Mouse (Mus musculus) lung, postnatal 0 days (tissue): ENCODE results near the gene Defb5. TPM values are rescaled to one million over a fixed set of nuclear protein-coding genes. Genes with fewer than 3 reads are reported as not detected.

ENCODE experiments used
- polyA plus RNA-seq: library from polyadenylated mRNA; unstranded; fragments of >200 nt; fragmentation: Nextera tagmentation; extraction: Ambion mirVana; gene quantifications from 2 replicates; pipeline ENCODE4 v1.2.1, GENCODE M21; 2015

The Defb5 gene
- polyA plus RNA-seq, 1 experiment from 2014 or later: not detected

Other genes starting within 250 kb of the Defb5 start
- not detected in 2 replicates for gene Defb38, start 221.0 kb upstream of the Defb5 start, polyA plus RNA-seq
- gene Defb39, start 182.8 kb upstream of the Defb5 start, polyA plus RNA-seq: not detected in 2 replicates
- not detected in 2 replicates for gene Defb12, start 132.7 kb upstream of the Defb5 start, polyA plus RNA-seq
- gene Defb34, start 123.8 kb upstream of the Defb5 start, polyA plus RNA-seq: not detected in 2 replicates
- gene Gm45826, start 106.8 kb upstream of the Defb5 start, polyA plus RNA-seq: not detected in 2 replicates
- gene Defb14, start 53.2 kb upstream of the Defb5 start, polyA plus RNA-seq: not detected in 2 replicates
- not detected in 2 replicates for gene Defb4, start 48.9 kb upstream of the Defb5 start, polyA plus RNA-seq
- gene Defb6, start 22.1 kb upstream of the Defb5 start, polyA plus RNA-seq: not detected in 2 replicates
- gene Defb46, start 7.7 kb upstream of the Defb5 start, polyA plus RNA-seq: not detected in 2 replicates
- gene Defb3, start 45.8 kb downstream of the Defb5 start, polyA plus RNA-seq: not detected in 2 replicates
- gene Defb8, start 200.0 kb downstream of the Defb5 start, polyA plus RNA-seq: not detected in 2 replicates
- gene Defb7, start 247.5 kb downstream of the Defb5 start, polyA plus RNA-seq: not detected in 2 replicates